In genomic region chr4:107223225-107224204, GRCm38 (mm10) we compare ENCODE assay signal across 8 mouse cellular contexts. TPM values are rescaled to one million over a fixed set of nuclear protein-coding genes. Genes with fewer than 3 reads are reported as not detected.
DNase-seq lines count a peak whose midpoint lies in the region; ATAC-seq and TF ChIP-seq lines count a peak whose summit lies in the region.
"Had no signal": no experiment of that assay in that cellular context is flagged by ENCODE, and none has a peak within 500 bp of the region (broad histone marks: within the 10 kb centered on the region; RNA-seq: fewer than 3 reads in every experiment).

No protein-coding gene starts in this region.

- peak; percentile 58 for DNase-seq in midbrain, postnatal 0 days (ENCODE audit: low spot score)
- peak; percentile 48 for DNase-seq in adrenal gland, postnatal 25 days
- peak; percentile 36 to 56 for DNase-seq in gastrocnemius, adult 8-10 months (ENCODE audit: low spot score in 2 of 2)
- DNase-seq in embryo, embryonic 10 days (ENCODE audit: low spot score) = no peak

- no peak overlapping the region for H3K27ac ChIP-seq in midbrain, postnatal 0 days (ENCODE audit: low read depth, low read length)
- no peak overlapping the region for H3K27ac ChIP-seq in midbrain, embryonic 15.5 days
- no peak overlapping the region for H3K27ac ChIP-seq in intestine, postnatal 0 days (ENCODE audit: low read depth, low read length)
- H3K27ac ChIP-seq: limb, embryonic 13.5 days had no signal

- H3K9ac ChIP-seq in midbrain, postnatal 0 days (replicated peaks; ENCODE audit: low read length, poor library complexity, severe bottlenecking) = no peak overlapping the region
- H3K9ac ChIP-seq in midbrain, embryonic 15.5 days = no peak overlapping the region
- H3K9ac ChIP-seq in intestine, postnatal 0 days (ENCODE audit: low read depth, low read length) = no peak overlapping the region
- H3K9ac ChIP-seq: limb, embryonic 13.5 days had no signal

- no peak for TF ChIP-seq CTCF in midbrain, postnatal 0 days (IDR thresholded peaks at IDR 0.05)
- no peak for TF ChIP-seq CTCF in intestine, postnatal 0 days (IDR thresholded peaks at IDR 0.05; ENCODE audit: low read depth)

- ATAC-seq in midbrain, postnatal 0 days (ENCODE audit: low FRiP score) = no peak; the same call in 1 of the 2 replicates
- no peak for ATAC-seq in midbrain, embryonic 15.5 days (replicated peaks)
- ATAC-seq in intestine, postnatal 0 days = peak; percentile 74

- no peak for TF ChIP-seq POLR2A in myocyte (IDR thresholded peaks at IDR 0.05; ENCODE audit: insufficient read length, low read depth)

- H3K36me3 ChIP-seq in midbrain, postnatal 0 days (ENCODE audit: insufficient read depth, low read length) = no peaks in the 10 kb centered on the region
- no peaks in the 10 kb centered on the region for H3K36me3 ChIP-seq in midbrain, embryonic 15.5 days (replicated peaks)
- H3K36me3 ChIP-seq in intestine, postnatal 0 days (ENCODE audit: control insufficient read depth, insufficient read depth) = no peaks in the 10 kb centered on the region
- no peaks in the 10 kb centered on the region for H3K36me3 ChIP-seq in myocyte (ENCODE audit: control insufficient read depth, insufficient read depth)
- H3K36me3 ChIP-seq: limb, embryonic 13.5 days had no signal

- WGBS in midbrain, postnatal 0 days = 84% methylated on average over 11 of the region's 11 CpGs
- 84% methylated on average over 11 of the region's 11 CpGs for WGBS in midbrain, embryonic 15.5 days
- WGBS in intestine, postnatal 0 days = 69% methylated on average over 11 of the region's 11 CpGs

- no peaks in the 10 kb centered on the region for H3K4me1 ChIP-seq in midbrain, postnatal 0 days (ENCODE audit: insufficient read depth, low read length)
- no peaks in the 10 kb centered on the region for H3K4me1 ChIP-seq in midbrain, embryonic 15.5 days
- H3K4me1 ChIP-seq in intestine, postnatal 0 days (replicated peaks; ENCODE audit: control insufficient read depth, insufficient read depth, low read length) = no peaks in the 10 kb centered on the region
- H3K4me1 ChIP-seq: limb, embryonic 13.5 days had no signal

- no peaks in the 10 kb centered on the region for H3K79me2 ChIP-seq in myocyte (ENCODE audit: control insufficient read depth, insufficient read depth)

- no peaks in the 10 kb centered on the region for H3K27me3 ChIP-seq in midbrain, postnatal 0 days (ENCODE audit: insufficient read depth, low read length)
- H3K27me3 ChIP-seq in midbrain, embryonic 15.5 days (replicated peaks) = no peaks in the 10 kb centered on the region
- no peaks in the 10 kb centered on the region for H3K27me3 ChIP-seq in intestine, postnatal 0 days (replicated peaks; ENCODE audit: control insufficient read depth, insufficient read depth, low read length)
- no peaks in the 10 kb centered on the region for H3K27me3 ChIP-seq in myocyte (ENCODE audit: control insufficient read depth, insufficient read depth, insufficient read length)
- H3K27me3 ChIP-seq: limb, embryonic 13.5 days had no signal

- no peak overlapping the region for H3K4me2 ChIP-seq in midbrain, postnatal 0 days (ENCODE audit: low read depth, low read length, poor library complexity, severe bottlenecking)
- no peak overlapping the region for H3K4me2 ChIP-seq in midbrain, embryonic 15.5 days
- H3K4me2 ChIP-seq in intestine, postnatal 0 days (replicated peaks; ENCODE audit: low read depth) = no peak overlapping the region
- peak overlapping the region; percentile 40 for H3K4me2 ChIP-seq in myocyte (ENCODE audit: low read depth)
- H3K4me2 ChIP-seq: limb, embryonic 13.5 days had no signal

- H3K9me3 ChIP-seq in midbrain, postnatal 0 days (ENCODE audit: low read length) = no peaks in the 10 kb centered on the region
- H3K9me3 ChIP-seq in midbrain, embryonic 15.5 days = no peaks in the 10 kb centered on the region
- H3K9me3 ChIP-seq in intestine, postnatal 0 days (ENCODE audit: control insufficient read depth) = no peaks in the 10 kb centered on the region
- H3K9me3 ChIP-seq: limb, embryonic 13.5 days had no signal

- H3ac ChIP-seq in myocyte (ENCODE audit: control insufficient read depth, insufficient read length) = no peak overlapping the region

- H3K4me3 ChIP-seq in midbrain, postnatal 0 days (ENCODE audit: low read depth, low read length) = no peak overlapping the region
- H3K4me3 ChIP-seq in midbrain, embryonic 15.5 days = no peak overlapping the region
- no peak overlapping the region for H3K4me3 ChIP-seq in intestine, postnatal 0 days (ENCODE audit: low read depth, low read length)
- no peak overlapping the region for H3K4me3 ChIP-seq in myocyte
- H3K4me3 ChIP-seq: limb, embryonic 13.5 days had no signal

TF ChIP-seq in myocyte, 11 proteins besides CTCF, POLR2A, EP300 and RAD21:
- no peak for TF ChIP-seq USF1 (IDR thresholded peaks at IDR 0.05; ENCODE audit: low read depth)
- TF ChIP-seq REST (IDR thresholded peaks at IDR 0.05; ENCODE audit: insufficient read depth, insufficient read length) = no peak
- no peak for TF ChIP-seq MYOD1 (IDR thresholded peaks at IDR 0.05; ENCODE audit: control insufficient read depth in 1 of 3, insufficient read length in 2 of 3, low read depth in 2 of 3)
- no peak for TF ChIP-seq TCF3 (IDR thresholded peaks at IDR 0.05; ENCODE audit: insufficient read length, low read depth)
- TF ChIP-seq E2F4 (IDR thresholded peaks at IDR 0.05; ENCODE audit: insufficient read depth) = no peak
- no peak for TF ChIP-seq TCF12 (IDR thresholded peaks at IDR 0.05; ENCODE audit: insufficient read depth, poor library complexity, severe bottlenecking)
- no peak for TF ChIP-seq POLR2AphosphoS2 (IDR thresholded peaks at IDR 0.05; ENCODE audit: insufficient read length, low read depth)
- TF ChIP-seq CEBPB (IDR thresholded peaks at IDR 0.05; ENCODE audit: insufficient read depth, poor library complexity, severe bottlenecking) = no peak
- no peak for TF ChIP-seq SRF (IDR thresholded peaks at IDR 0.05; ENCODE audit: control insufficient read depth, insufficient read length, low read depth)
- TF ChIP-seq MYOG (IDR thresholded peaks at IDR 0.05; ENCODE audit: control insufficient read depth in 1 of 3, insufficient read depth in 1 of 3, insufficient read length in 2 of 3, low read depth in 2 of 3) = no peak
- TF ChIP-seq MAX (IDR thresholded peaks at IDR 0.05; ENCODE audit: low read depth) = no peak

RNA-seq across cellular contexts. Expression of gene Ldlrad1, which starts 14.5 kb away (rescaled TPM):
- not detected in 2 replicates for total RNA-seq in midbrain, postnatal 0 days (2014; rRNA removed)
- not detected in 2 replicates for polyA plus RNA-seq in midbrain, postnatal 0 days (2015; fragmentation: Nextera tagmentation; extraction: Ambion mirVana)
- not detected in 2 replicates for polyA plus RNA-seq in midbrain, embryonic 15.5 days (2015; fragmentation: Nextera tagmentation; extraction: Ambion mirVana)
- total RNA-seq in adrenal gland, postnatal 25 days (2021) = 0.30 TPM in 1 of 2 replicates, not detected in the other
- total RNA-seq in gastrocnemius, adult 8-10 months (2022) = not detected
- not detected in 2 replicates for polyA plus RNA-seq in intestine, postnatal 0 days (2015; fragmentation: Nextera tagmentation; extraction: Ambion mirVana)
- polyA plus RNA-seq in myocyte (2012; fragmentation: generic; extraction: Trizol) = not detected
- polyA plus RNA-seq: limb, embryonic 13.5 days had no signal

RNA-seq across cellular contexts. Expression of gene Lrrc42, which starts 29.8 kb away (rescaled TPM):
- total RNA-seq in midbrain, postnatal 0 days (2014; rRNA removed) = 15.0 and 16.3 TPM in 2 replicates
- 35.5 and 36.3 TPM in 2 replicates for polyA plus RNA-seq in midbrain, postnatal 0 days (2015; fragmentation: Nextera tagmentation; extraction: Ambion mirVana)
- polyA plus RNA-seq in midbrain, embryonic 15.5 days (2015; fragmentation: Nextera tagmentation; extraction: Ambion mirVana) = 48.2 and 52.9 TPM in 2 replicates
- total RNA-seq in adrenal gland, postnatal 25 days (2021) = 36.0 and 46.9 TPM in 2 replicates
- 10 to 100 TPM in 1 of 4 experiments, 1 to 10 TPM in 3; 7.1 to 11.4 (median 8.4) TPM for total RNA-seq in gastrocnemius, adult 8-10 months (2022)
- 27.7 and 29.5 TPM in 2 replicates for polyA plus RNA-seq in intestine, postnatal 0 days (2015; fragmentation: Nextera tagmentation; extraction: Ambion mirVana)
- 31.2 TPM for polyA plus RNA-seq in myocyte (2012; fragmentation: generic; extraction: Trizol)

RNA-seq across cellular contexts. Expression of gene Hspb11, which starts 29.9 kb away (rescaled TPM):
- 10.6 and 12.8 TPM in 2 replicates for total RNA-seq in midbrain, postnatal 0 days (2014; rRNA removed)
- 29.7 and 33.2 TPM in 2 replicates for polyA plus RNA-seq in midbrain, postnatal 0 days (2015; fragmentation: Nextera tagmentation; extraction: Ambion mirVana)
- polyA plus RNA-seq in midbrain, embryonic 15.5 days (2015; fragmentation: Nextera tagmentation; extraction: Ambion mirVana) = 30.7 and 34.5 TPM in 2 replicates
- total RNA-seq in adrenal gland, postnatal 25 days (2021) = 18.1 and 26.8 TPM in 2 replicates
- 1 to 10 TPM; 6.2 to 9.1 (median 7.1) TPM for total RNA-seq in gastrocnemius, adult 8-10 months (2022)
- 25.5 and 27.0 TPM in 2 replicates for polyA plus RNA-seq in intestine, postnatal 0 days (2015; fragmentation: Nextera tagmentation; extraction: Ambion mirVana)
- 27.9 TPM for polyA plus RNA-seq in myocyte (2012; fragmentation: generic; extraction: Trizol)

RNA-seq across cellular contexts. Expression of gene Tceanc2, which starts 44.6 kb away (rescaled TPM):
- 8.1 and 12.1 TPM in 2 replicates for total RNA-seq in midbrain, postnatal 0 days (2014; rRNA removed)
- polyA plus RNA-seq in midbrain, postnatal 0 days (2015; fragmentation: Nextera tagmentation; extraction: Ambion mirVana) = 21.3 and 33.4 TPM in 2 replicates
- polyA plus RNA-seq in midbrain, embryonic 15.5 days (2015; fragmentation: Nextera tagmentation; extraction: Ambion mirVana) = 17.2 and 24.3 TPM in 2 replicates
- total RNA-seq in adrenal gland, postnatal 25 days (2021) = 28.9 and 34.6 TPM in 2 replicates
- total RNA-seq in gastrocnemius, adult 8-10 months (2022) = 10 to 100 TPM; 11.0 to 14.8 (median 11.9) TPM
- polyA plus RNA-seq in intestine, postnatal 0 days (2015; fragmentation: Nextera tagmentation; extraction: Ambion mirVana) = 16.6 and 17.7 TPM in 2 replicates
- 20.7 TPM for polyA plus RNA-seq in myocyte (2012; fragmentation: generic; extraction: Trizol)

RNA-seq across cellular contexts. Expression of gene Tmem59, which starts 45.3 kb away (rescaled TPM):
- total RNA-seq in midbrain, postnatal 0 days (2014; rRNA removed) = 127 and 153 TPM in 2 replicates
- polyA plus RNA-seq in midbrain, postnatal 0 days (2015; fragmentation: Nextera tagmentation; extraction: Ambion mirVana) = 338 and 347 TPM in 2 replicates
- polyA plus RNA-seq in midbrain, embryonic 15.5 days (2015; fragmentation: Nextera tagmentation; extraction: Ambion mirVana) = 346 TPM in 2 replicates
- total RNA-seq in adrenal gland, postnatal 25 days (2021) = 418 and 440 TPM in 2 replicates
- 10 to 100 TPM; 79.9 to 91.5 (median 85.1) TPM for total RNA-seq in gastrocnemius, adult 8-10 months (2022)
- 560 and 584 TPM in 2 replicates for polyA plus RNA-seq in intestine, postnatal 0 days (2015; fragmentation: Nextera tagmentation; extraction: Ambion mirVana)
- 174 TPM for polyA plus RNA-seq in myocyte (2012; fragmentation: generic; extraction: Trizol)
